Mouse (Mus musculus): Measurements from ENCODE around the gene E2f7. TPM values are rescaled to one million over a fixed set of nuclear protein-coding genes. Genes with fewer than 3 reads are reported as not detected.

Gene E2f7
- total RNA-seq, 2 experiments from 2014 or later, result 1.7 to 1.8 TPM

GRCm38 (mm10) chr10:110763416-110763815 lies 18.2 kb downstream of the E2f7 start:
- intact Hi-C loops (cut with DNase I), result no loop called here

GRCm38 (mm10) chr10:110769538-110769937 lies 24.3 kb downstream of the E2f7 start:
- intact Hi-C loops (cut with DNase I), result no loop called here
- DNase-seq (ENCODE audit: extremely low spot score in 1 of 2, low spot score in 2 of 2), result no peak

More at GRCm38 (mm10) chr10:110763416-110763815, 18.2 kb downstream of the E2f7 start:
- no peak for DNase-seq (ENCODE audit: extremely low spot score in 1 of 2, low spot score in 2 of 2)

- no peak for DNase-seq (ENCODE audit: extremely low spot score in 1 of 2, low spot score in 2 of 2)
- intact Hi-C loops (cut with DNase I), result no loop called here
Observed at GRCm38 (mm10) chr10:110773201-110773600, 28.0 kb downstream of the E2f7 start.

DNA sequence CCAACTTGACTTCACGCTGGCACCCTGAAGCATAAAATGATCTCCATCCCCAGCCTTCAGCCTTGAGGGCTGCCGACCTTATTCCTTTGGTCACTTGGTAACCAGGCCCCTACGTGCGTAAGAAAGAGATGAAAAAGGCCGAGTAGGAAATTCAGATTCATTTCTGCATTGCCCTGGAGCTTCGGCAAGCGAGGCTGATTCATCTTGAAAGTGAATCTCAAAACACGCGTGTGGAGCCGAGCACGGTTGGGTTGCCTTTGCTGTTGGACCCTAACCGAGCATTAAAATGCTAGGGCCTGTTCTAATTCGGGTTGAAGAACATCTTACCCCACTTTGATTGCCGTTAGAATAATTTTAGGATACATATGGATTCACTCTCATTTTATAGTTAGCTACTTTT lies 28.6 kb downstream of the E2f7 start:
- DNase-seq (ENCODE audit: extremely low spot score in 1 of 2, low spot score in 2 of 2), result no peak
- intact Hi-C loops (cut with DNase I), result no loop called here

DNA sequence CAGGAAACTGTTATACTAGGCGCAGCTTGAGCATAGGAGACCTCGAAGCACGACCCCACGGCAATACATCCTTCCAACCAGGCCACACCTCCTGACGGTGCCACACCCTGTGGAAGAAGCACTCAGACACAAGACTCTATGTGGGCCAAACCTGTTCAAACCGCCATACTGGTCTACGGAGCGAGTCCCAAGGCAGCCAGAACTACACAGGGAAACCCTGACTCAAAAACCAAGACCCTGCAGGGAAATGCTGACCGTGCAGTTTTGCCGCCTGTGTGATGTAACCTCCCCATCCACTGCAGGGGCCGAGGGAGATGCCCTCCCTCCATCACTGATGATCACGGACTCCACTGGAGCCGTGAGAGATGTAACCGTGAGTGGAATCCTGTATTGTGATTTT lies 36.5 kb downstream of the E2f7 start:
- DNase-seq (ENCODE audit: extremely low spot score in 1 of 2, low spot score in 2 of 2), result no peak

GRCm38 (mm10) chr10:110782655-110783054 lies 37.4 kb downstream of the E2f7 start:
- intact Hi-C loops (cut with DNase I), result no loop called here
- no peak for DNase-seq (ENCODE audit: extremely low spot score in 1 of 2, low spot score in 2 of 2)

More for the DNA sequence above, 36.5 kb downstream of the E2f7 start:
- intact Hi-C loops (cut with DNase I), result no loop called here

DNA sequence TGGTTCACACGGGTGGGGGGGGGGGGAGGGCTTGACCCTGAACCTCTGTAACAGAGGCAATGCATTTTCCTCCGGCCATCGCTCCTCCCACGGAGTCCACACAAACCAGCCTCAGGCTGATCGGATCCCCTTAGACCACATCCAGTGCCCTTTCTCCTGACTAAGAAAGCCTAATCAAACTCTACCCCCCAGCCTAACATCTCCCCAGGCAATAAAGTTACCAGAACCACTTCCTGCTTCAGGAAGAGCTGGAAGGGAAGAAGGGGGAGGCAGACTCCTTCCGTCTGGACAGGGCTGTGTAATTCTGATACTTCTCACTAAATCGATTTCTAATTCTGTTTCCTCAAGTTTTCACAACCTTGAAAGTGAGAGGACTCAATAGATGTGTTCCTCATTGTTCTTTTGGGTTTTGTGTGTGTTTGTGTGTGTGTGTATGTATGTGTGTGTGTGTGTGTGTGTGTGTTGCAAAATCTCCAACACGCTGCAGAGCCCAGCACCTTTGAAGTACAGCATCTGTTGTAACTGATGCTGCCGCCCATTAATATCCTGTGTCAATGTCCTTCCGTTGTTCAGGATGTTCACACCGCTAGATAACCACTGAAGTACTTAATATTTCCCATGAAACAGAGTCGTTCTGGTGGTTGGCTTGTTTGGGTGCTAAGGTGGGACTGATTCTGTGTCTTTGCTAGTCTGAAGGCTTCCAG lies 43.0 kb downstream of the E2f7 start:
- intact Hi-C loops (cut with DNase I), result no loop called here
- DNase-seq (ENCODE audit: extremely low spot score in 1 of 2, low spot score in 2 of 2), result no peak

DNA sequence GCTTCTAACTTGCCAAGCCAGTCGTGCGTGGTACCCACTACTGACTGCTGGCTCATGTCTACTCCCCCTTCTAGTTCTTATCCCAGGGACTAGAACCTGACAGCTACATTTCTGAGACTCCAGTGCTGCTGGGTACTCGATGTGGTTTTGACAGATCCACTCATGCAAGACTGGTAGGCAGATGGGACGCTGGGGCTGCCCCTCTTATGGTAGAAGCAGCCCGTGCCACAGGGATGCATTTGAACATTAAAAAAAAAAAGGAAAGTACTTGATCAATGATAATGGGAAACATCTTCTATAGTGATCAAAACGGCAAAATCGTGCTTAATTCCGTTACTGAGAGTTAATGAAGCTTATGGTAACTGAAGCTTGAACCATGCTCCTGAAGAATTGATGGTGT lies 44.4 kb downstream of the E2f7 start:
- no peak for DNase-seq (ENCODE audit: extremely low spot score in 1 of 2, low spot score in 2 of 2)
- intact Hi-C loops (cut with DNase I), result loop anchor here (5.0 kb wide), 1 partner anchor 138 kb away; no protein-coding TSS in a partner anchor

GRCm38 (mm10) chr10:110793150-110793787 lies 48.0 kb downstream of the E2f7 start:
- intact Hi-C loops (cut with DNase I), result loop anchor here (5.0 kb wide), 1 partner anchor 134 kb away; no protein-coding TSS in a partner anchor
- DNase-seq (ENCODE audit: extremely low spot score in 1 of 2, low spot score in 2 of 2), result no peak

DNA sequence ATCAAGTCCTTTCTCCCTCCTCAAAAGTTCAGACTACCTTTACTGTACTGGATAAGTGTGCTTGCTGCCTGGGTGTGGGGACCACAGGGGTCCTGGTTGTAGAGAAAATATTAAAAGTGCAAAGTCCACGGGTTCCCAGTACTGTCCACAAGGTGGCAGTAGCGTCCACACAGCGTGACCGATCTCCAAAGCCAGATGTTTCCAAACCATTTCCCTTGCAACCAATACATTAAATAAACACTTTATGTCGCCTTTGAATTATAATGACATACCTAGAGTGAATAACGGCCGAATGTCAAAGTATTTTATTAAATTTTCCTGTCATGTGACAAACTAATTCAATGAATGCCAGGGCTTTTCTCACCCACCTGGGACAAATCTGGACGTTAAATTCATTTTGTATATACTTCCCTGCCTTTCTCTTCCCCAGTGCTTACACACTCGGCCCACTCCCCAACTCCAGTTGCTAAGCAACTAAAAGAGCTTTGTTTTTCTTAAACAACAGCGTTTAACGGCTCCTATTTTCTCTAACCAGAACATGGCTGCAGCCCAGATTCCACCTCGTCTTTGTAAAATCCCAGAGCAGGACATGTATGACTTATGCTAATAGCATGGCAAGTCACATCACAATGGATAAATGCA lies 49.4 kb downstream of the E2f7 start:
- peak in 1 of 2 experiments; percentile 45 for DNase-seq (ENCODE audit: extremely low spot score in 1 of 2, low spot score in 2 of 2)
- intact Hi-C loops (cut with DNase I), result loop anchor here (2.0 to 5.0 kb wide), 3 partner anchors 133 to 306 kb away; no protein-coding TSS in a partner anchor

- intact Hi-C loops (cut with DNase I), result loop anchor here (2.0 kb wide), 2 partner anchors 182 to 306 kb away; no protein-coding TSS in a partner anchor
- no peak for DNase-seq (ENCODE audit: extremely low spot score in 1 of 2, low spot score in 2 of 2)
Observed at GRCm38 (mm10) chr10:110795206-110795796, 50.1 kb downstream of the E2f7 start.

- intact Hi-C loops (cut with DNase I), result no loop called here
- no peak for DNase-seq (ENCODE audit: extremely low spot score in 1 of 2, low spot score in 2 of 2)
Observed at GRCm38 (mm10) chr10:110801296-110801695, 56.1 kb downstream of the E2f7 start.

GRCm38 (mm10) chr10:110804279-110805024 lies 59.2 kb downstream of the E2f7 start:
- DNase-seq (ENCODE audit: extremely low spot score in 1 of 2, low spot score in 2 of 2), result no peak
- intact Hi-C loops (cut with DNase I), result loop anchor here (5.0 kb wide), 1 partner anchor 118 kb away; no protein-coding TSS in a partner anchor

- intact Hi-C loops (cut with DNase I), result loop anchor here (5.0 kb wide), 1 partner anchor 117 kb away; no protein-coding TSS in a partner anchor
- DNase-seq (ENCODE audit: extremely low spot score in 1 of 2, low spot score in 2 of 2), result no peak
Observed at GRCm38 (mm10) chr10:110805025-110805740, 59.9 kb downstream of the E2f7 start.

GRCm38 (mm10) chr10:110806471-110806870 lies 61.2 kb downstream of the E2f7 start:
- DNase-seq (ENCODE audit: extremely low spot score in 1 of 2, low spot score in 2 of 2), result no peak
- intact Hi-C loops (cut with DNase I), result loop anchor here (5.0 kb wide), 1 partner anchor 116 kb away; no protein-coding TSS in a partner anchor

DNA sequence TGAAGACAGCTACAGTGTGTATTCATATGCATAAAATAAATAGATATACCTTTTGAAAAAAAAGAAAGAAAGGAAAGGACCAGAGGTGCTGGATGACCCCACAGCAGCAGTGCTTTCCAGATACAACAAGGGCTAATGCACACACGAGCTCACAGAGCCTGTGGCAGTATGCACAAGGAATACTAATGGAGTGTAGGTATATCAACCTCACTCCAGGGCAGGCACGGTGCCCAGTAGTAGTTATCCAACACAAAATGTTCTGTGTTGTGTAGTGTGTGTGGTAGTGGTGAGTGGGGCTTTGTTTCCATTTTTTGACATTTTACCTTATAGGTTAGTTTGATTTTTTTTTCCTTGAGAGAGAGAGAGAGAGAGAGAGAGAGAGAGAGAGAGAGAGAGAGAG lies 65.3 kb downstream of the E2f7 start:
- no peak for DNase-seq (ENCODE audit: extremely low spot score in 1 of 2, low spot score in 2 of 2)
- intact Hi-C loops (cut with DNase I), result no loop called here

- intact Hi-C loops (cut with DNase I), result no loop called here
- DNase-seq (ENCODE audit: extremely low spot score in 1 of 2, low spot score in 2 of 2), result no peak
Observed at GRCm38 (mm10) chr10:110811209-110811861, 66.1 kb downstream of the E2f7 start.

Measured in left cerebral cortex, postnatal 10 days (tissue).